Mouse (Mus musculus) liver, postnatal 0 days (tissue): ENCODE results near the gene Nedd4. TPM values are rescaled to one million over a fixed set of nuclear protein-coding genes. Genes with fewer than 3 reads are reported as not detected.

Experiments
- ATAC-seq: fragments of 200-750 bp; cut with Nextera tagmentation; 2 replicates; pipeline ENCODE4 v1.8.0; 2017; ENCODE audit warnings: mild to moderate bottlenecking, moderate library complexity
- DNase-seq: peaks from one replicate; pipeline ENCODE4 v3.0.0-alpha.2; 2016
- H3K27ac ChIP-seq: fragments of 300-500 bp; sonication (generic); 2 replicates; pipeline ENCODE4 v1.5.1; 2014; ENCODE audit warnings: antibody characterized with exemption, moderate library complexity, mild to moderate bottlenecking, low read depth
- H3K27me3 ChIP-seq: fragments of 300-500 bp; sonication (generic); 2 replicates; pipeline ENCODE4 v1.6.1; 2014; ENCODE audit warnings: low read length, control low read depth, mixed read lengths; ENCODE audit not compliant: insufficient read depth
- H3K36me3 ChIP-seq: fragments of 300-500 bp; sonication (generic); replicated peaks from 2 replicates; pipeline ENCODE4 v1.6.1; 2014; ENCODE audit warnings: mild to moderate bottlenecking, control low read depth, low read length, moderate library complexity, mixed read lengths; ENCODE audit not compliant: insufficient read depth
- H3K4me1 ChIP-seq: fragments of 300-500 bp; sonication (generic); 2 replicates; pipeline ENCODE4 v1.6.1; 2014; ENCODE audit warnings: antibody characterized with exemption, mild to moderate bottlenecking, control low read depth; ENCODE audit not compliant: insufficient read depth
- H3K4me2 ChIP-seq: fragments of 300-500 bp; sonication (generic); 2 replicates; pipeline ENCODE4 v1.6.1; 2014; ENCODE audit warnings: low read depth, mild to moderate bottlenecking, low read length, moderate library complexity, mixed read lengths
- H3K4me3 ChIP-seq: fragments of 300-500 bp; sonication (generic); 2 replicates; pipeline ENCODE4 v1.5.1; 2014; ENCODE audit warnings: low read depth, low read length
- H3K9ac ChIP-seq: fragments of 300-500 bp; sonication (generic); replicated peaks from 2 replicates; pipeline ENCODE4 v1.6.1; 2014; ENCODE audit warnings: mild to moderate bottlenecking, moderate library complexity
- H3K9me3 ChIP-seq: fragments of 300-500 bp; sonication (generic); 2 replicates; pipeline ENCODE4 v1.6.1; 2016; ENCODE audit warnings: mild to moderate bottlenecking, control low read depth, low read length, mixed read lengths
- CTCF ChIP-seq: sonication (generic); IDR thresholded peaks from 2 replicates; pipeline ENCODE4 v1.5.1; 2016; ENCODE audit warnings: antibody characterized with exemption, low read depth
- EP300 ChIP-seq: IDR thresholded peaks from 2 replicates; pipeline ENCODE4 v1.6.1; 2016; ENCODE audit warnings: antibody characterized with exemption, low read depth, mild to moderate bottlenecking
- WGBS: fragments of 180-500 bp; shearing (Covaris S2); extraction: QIAGEN DNeasy Blood & Tissue Kit; methylation state at CpG from one replicate; pipeline ENCODE4 v1.1.7; 2014; ENCODE audit not compliant: insufficient replicate concordance; 5-methylcytosine and 5-hydroxymethylcytosine counted together
- polyA plus RNA-seq: library from polyadenylated mRNA; unstranded; fragments of >200 nt; fragmentation: Nextera tagmentation; extraction: Ambion mirVana; gene quantifications from 2 replicates; pipeline ENCODE4 v1.2.1, GENCODE M21; 2015

Nedd4 gene
- polyA plus RNA-seq, 1 experiment from 2014 or later, result 70.3 TPM

- Histone ChIP-seq H3K4me1 (peaks cover 15% of the 10 kb centered on the region), H3K4me3 (no peak overlapping the region), H3K9me3 (no peaks in the 10 kb centered on the region), H3K9ac (no peak overlapping the region), H3K27ac (no peak overlapping the region), H3K27me3 (no peaks in the 10 kb centered on the region), H3K4me2 (no peak overlapping the region), H3K36me3 (peaks cover 39% of the 10 kb centered on the region)
- ATAC-seq (no peak), DNase-seq (no peak)
- WGBS, result 66% methylated on average over 3 of the region's 3 CpGs
- TF ChIP-seq EP300 (no peak), CTCF (no peak)
These were observed 5.0 kb downstream of the Nedd4 start for GRCm38 (mm10) chr9:72667126-72667525.

GRCm38 (mm10) chr9:72669383-72669782 is 7.2 kb downstream of the Nedd4 start:
- Histone ChIP-seq H3K27me3 (no peaks in the 10 kb centered on the region), H3K27ac (no peak overlapping the region), H3K4me3 (no peak overlapping the region), H3K9ac (no peak overlapping the region), H3K4me2 (no peak overlapping the region), H3K4me1 (peaks cover 13% of the 10 kb centered on the region), H3K9me3 (no peaks in the 10 kb centered on the region), H3K36me3 (peaks cover 49% of the 10 kb centered on the region)
- ATAC-seq (no peak), DNase-seq (no peak)
- 90% methylated on average over 7 of the region's 7 CpGs for WGBS
- TF ChIP-seq EP300, result no peak

- no peak overlapping the region for H3K4me2 ChIP-seq
- H3K9me3 ChIP-seq, result no peaks in the 10 kb centered on the region
- no peak overlapping the region for H3K4me3 ChIP-seq
- peak; percentile 98 for TF ChIP-seq CTCF
- no peak for TF ChIP-seq EP300
- WGBS, result 26% methylated on average over 2 of the region's 2 CpGs
- ATAC-seq (peak; percentile 66), DNase-seq (peak; percentile 88)
- H3K27ac ChIP-seq, result no peak overlapping the region
- no peaks in the 10 kb centered on the region for H3K27me3 ChIP-seq
- no peak overlapping the region for H3K9ac ChIP-seq
- H3K36me3 ChIP-seq, result peaks cover 53% of the 10 kb centered on the region
- no peaks in the 10 kb centered on the region for H3K4me1 ChIP-seq
These were observed 10.2 kb downstream of the Nedd4 start for GRCm38 (mm10) chr9:72672361-72672760.

- no peak overlapping the region for H3K9ac ChIP-seq
- no peaks in the 10 kb centered on the region for H3K4me1 ChIP-seq
- no peak overlapping the region for H3K4me2 ChIP-seq
- H3K4me3 ChIP-seq, result no peak overlapping the region
- H3K27ac ChIP-seq, result no peak overlapping the region
- DNase-seq (peak; percentile 10), ATAC-seq (no peak)
- H3K36me3 ChIP-seq, result peaks cover 56% of the 10 kb centered on the region
- H3K27me3 ChIP-seq, result no peaks in the 10 kb centered on the region
- no peaks in the 10 kb centered on the region for H3K9me3 ChIP-seq
- 86% methylated on average over 6 of the region's 6 CpGs for WGBS
- TF ChIP-seq EP300 (no peak), CTCF (no peak)
These were observed 13.0 kb downstream of the Nedd4 start for GRCm38 (mm10) chr9:72674957-72675744.

- Histone ChIP-seq H3K4me3 (no peak overlapping the region), H3K27ac (no peak overlapping the region), H3K9ac (no peak overlapping the region), H3K4me2 (no peak overlapping the region), H3K9me3 (no peaks in the 10 kb centered on the region), H3K27me3 (no peaks in the 10 kb centered on the region), H3K36me3 (peaks cover 53% of the 10 kb centered on the region), H3K4me1 (no peaks in the 10 kb centered on the region)
- ATAC-seq (no peak), DNase-seq (peak; percentile 10)
- no peak for TF ChIP-seq EP300
- no peak for TF ChIP-seq CTCF
- 73% methylated on average over 3 of the region's 3 CpGs for WGBS
These were observed 13.6 kb downstream of the Nedd4 start for GRCm38 (mm10) chr9:72675745-72676200.

GRCm38 (mm10) chr9:72677659-72678058 is 15.5 kb downstream of the Nedd4 start:
- peaks cover 48% of the 10 kb centered on the region for H3K36me3 ChIP-seq
- H3K9me3 ChIP-seq, result no peaks in the 10 kb centered on the region
- H3K4me3 ChIP-seq, result no peak overlapping the region
- H3K27ac ChIP-seq, result no peak overlapping the region
- WGBS, result 87% methylated on average over 5 of the region's 5 CpGs
- DNase-seq (peak; percentile 7), ATAC-seq (no peak)
- H3K4me1 ChIP-seq, result peaks cover 6% of the 10 kb centered on the region; the same call in 1 of the 2 replicates
- no peaks in the 10 kb centered on the region for H3K27me3 ChIP-seq
- TF ChIP-seq EP300 (no peak), CTCF (no peak)
- no peak overlapping the region for H3K4me2 ChIP-seq
- H3K9ac ChIP-seq, result no peak overlapping the region
